Mouse (Mus musculus) neural tube, embryonic 14.5 days (tissue): Measurements from ENCODE around the gene Olfr345. TPM values are rescaled to one million over a fixed set of nuclear protein-coding genes. Genes with fewer than 3 reads are reported as not detected.

Source experiments
- ATAC-seq: fragments of 200-750 bp; cut with Nextera tagmentation; 2 replicates; pipeline ENCODE4 v1.8.0; 2017; ENCODE audit warnings: low read depth, mild to moderate bottlenecking, moderate TSS enrichment, moderate library complexity
- H3K27ac ChIP-seq: fragments of 300-500 bp; sonication (generic); 2 replicates; pipeline ENCODE4 v1.5.1; 2014; ENCODE audit warnings: low read depth, mild to moderate bottlenecking, control low read depth, low read length, moderate library complexity, mixed read lengths
- H3K27me3 ChIP-seq: fragments of 300-500 bp; sonication (generic); 2 replicates; pipeline ENCODE4 v1.6.1; 2014; ENCODE audit warnings: low read length; ENCODE audit not compliant: control insufficient read depth, insufficient read depth
- H3K36me3 ChIP-seq: fragments of 300-500 bp; sonication (generic); 2 replicates; pipeline ENCODE4 v1.6.1; 2014; ENCODE audit warnings: low read length, mixed read lengths; ENCODE audit not compliant: control insufficient read depth, insufficient read depth
- H3K4me1 ChIP-seq: fragments of 300-500 bp; sonication (generic); 2 replicates; pipeline ENCODE4 v1.6.1; 2014; ENCODE audit warnings: low read length; ENCODE audit not compliant: control insufficient read depth, insufficient read depth
- H3K4me2 ChIP-seq: fragments of 300-500 bp; sonication (generic); 2 replicates; pipeline ENCODE4 v1.6.1; 2014; ENCODE audit warnings: mild to moderate bottlenecking, low read depth, low read length, control low read depth
- H3K4me3 ChIP-seq: fragments of 300-500 bp; sonication (generic); 2 replicates; pipeline ENCODE4 v1.5.1; 2014; ENCODE audit warnings: low read depth, low read length, control low read depth, mixed read lengths
- H3K9ac ChIP-seq: fragments of 300-500 bp; sonication (generic); replicated peaks from 2 replicates; pipeline ENCODE4 v1.6.1; 2014; ENCODE audit warnings: low read depth, mild to moderate bottlenecking, control low read depth, low read length, mixed read lengths
- H3K9me3 ChIP-seq: fragments of 300-500 bp; sonication (generic); 2 replicates; pipeline ENCODE4 v1.6.1; 2016; ENCODE audit warnings: low read length; ENCODE audit not compliant: control insufficient read depth
- WGBS: fragments of 180-500 bp; shearing (Covaris S2); extraction: QIAGEN DNeasy Blood & Tissue Kit; methylation state at CpG from one replicate; pipeline ENCODE4 v1.1.7; 2014; 5-methylcytosine and 5-hydroxymethylcytosine counted together
- polyA plus RNA-seq: library from polyadenylated mRNA; unstranded; fragments of >200 nt; fragmentation: Nextera tagmentation; extraction: Ambion mirVana; gene quantifications from 2 replicates; pipeline ENCODE4 v1.2.1, GENCODE M21; 2014

Gene Olfr345
- polyA plus RNA-seq, result not detected in 2 replicates

DNA sequence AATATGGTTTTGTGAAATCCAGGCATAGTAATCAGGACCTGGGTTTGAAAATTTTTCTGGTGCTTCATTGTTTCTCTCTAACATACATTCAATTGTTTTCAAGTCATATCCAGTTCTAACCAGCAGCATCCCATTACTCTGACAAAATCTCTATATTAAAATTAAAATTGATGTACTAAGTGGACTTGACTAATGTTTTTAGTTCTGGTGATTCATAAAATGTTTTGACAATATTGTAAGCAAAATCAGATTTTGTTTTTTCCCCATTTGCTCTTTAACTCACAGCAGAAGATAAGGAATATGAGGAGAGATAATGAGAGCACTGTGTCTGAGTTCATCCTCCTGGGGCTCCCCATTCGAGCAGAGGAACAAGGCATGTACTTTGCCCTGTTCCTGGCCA, at the start of gene Olfr345:
Olfr345 (plus strand) TSS at position 301 of the 400 bp plus-strand sequence.
- H3K27ac ChIP-seq, result no peak within 1 kb of the TSS
- ATAC-seq, result no peak
- H3K4me2 ChIP-seq, result no peak within 1 kb of the TSS
- H3K36me3 ChIP-seq, result no peaks in the 10 kb centered on the region
- WGBS, result 64% methylated on average over 1 of the region's 1 CpGs
- peaks cover 3% of the 10 kb centered on the region; the same call in 1 of the 2 replicates for H3K9me3 ChIP-seq
- H3K9ac ChIP-seq, result no peak within 1 kb of the TSS
- H3K4me3 ChIP-seq, result no peak within 1 kb of the TSS
- no peaks in the 10 kb centered on the region for H3K4me1 ChIP-seq
- no peaks in the 10 kb centered on the region for H3K27me3 ChIP-seq

DNA sequence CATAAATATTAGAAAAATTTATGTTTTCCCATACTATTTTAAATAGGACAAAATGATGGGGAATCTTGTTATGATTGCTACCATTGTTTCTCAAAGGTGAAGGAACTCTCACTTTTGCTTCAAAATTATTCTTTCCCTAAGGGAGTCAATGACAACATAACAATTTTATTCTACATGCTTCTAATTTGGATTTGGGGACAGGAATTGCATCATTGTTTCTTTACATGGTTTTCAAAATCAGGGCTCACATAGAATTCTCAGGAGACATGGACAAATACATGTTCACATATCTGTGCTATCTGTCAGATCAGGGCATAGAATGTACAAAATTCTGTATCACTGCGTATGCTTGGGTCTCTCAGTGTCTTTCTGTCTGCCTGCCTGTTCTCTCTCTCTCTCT, 45.6 kb downstream of the Olfr345 start, which contains the start of gene Olfr346:
Olfr346 (plus strand) TSS at position 301 of the 400 bp plus-strand sequence.
- Histone ChIP-seq H3K27ac (no peak within 1 kb of the TSS), H3K27me3 (no peaks in the 10 kb centered on the region), H3K36me3 (no peaks in the 10 kb centered on the region), H3K9me3 (no peaks in the 10 kb centered on the region), H3K4me1 (no peaks in the 10 kb centered on the region), H3K4me3 (no peak within 1 kb of the TSS), H3K4me2 (no peak within 1 kb of the TSS), H3K9ac (no peak within 1 kb of the TSS)
- WGBS, result 90% methylated on average over 1 of the region's 1 CpGs
- ATAC-seq, result no peak

Other genes starting within 250 kb of the Olfr345 start
- gene Olfr339, start 221.1 kb upstream of the Olfr345 start, polyA plus RNA-seq, result not detected in 2 replicates
- not detected in 2 replicates for gene Olfr340, start 187.5 kb upstream of the Olfr345 start, polyA plus RNA-seq
- gene Olfr341, start 157.6 kb upstream of the Olfr345 start, polyA plus RNA-seq, result not detected in 2 replicates
- gene Olfr342, start 115.0 kb upstream of the Olfr345 start, polyA plus RNA-seq, result not detected in 2 replicates
- not detected in 2 replicates for gene Olfr344, start 73.4 kb upstream of the Olfr345 start, polyA plus RNA-seq
- not detected in 2 replicates for gene Olfr346, start 45.7 kb downstream of the Olfr345 start, polyA plus RNA-seq
- not detected in 2 replicates for gene Olfr347, start 91.9 kb downstream of the Olfr345 start, polyA plus RNA-seq
- gene Olfr348, start 144.2 kb downstream of the Olfr345 start, polyA plus RNA-seq, result not detected in 2 replicates
- gene Olfr50, start 150.5 kb downstream of the Olfr345 start, polyA plus RNA-seq, result not detected in 2 replicates
- not detected in 2 replicates for gene Olfr3, start 177.0 kb downstream of the Olfr345 start, polyA plus RNA-seq
- gene Olfr350, start 206.3 kb downstream of the Olfr345 start, polyA plus RNA-seq, result not detected in 2 replicates
- gene Olfr351, start 222.6 kb downstream of the Olfr345 start, polyA plus RNA-seq, result not detected in 2 replicates
- not detected in 2 replicates for gene Olfr352, start 228.4 kb downstream of the Olfr345 start, polyA plus RNA-seq